Mouse (Mus musculus) liver, embryonic 16.5 days (tissue): Measurements from ENCODE around the gene Ttll4. TPM values are rescaled to one million over a fixed set of nuclear protein-coding genes. Genes with fewer than 3 reads are reported as not detected.

Experiments
- ATAC-seq: fragments of 200-750 bp; cut with Nextera tagmentation; 2 replicates; pipeline ENCODE4 v1.8.0; 2017; ENCODE audit warnings: low read depth, mild to moderate bottlenecking, moderate number of reproducible peaks, moderate library complexity
- H3K27ac ChIP-seq: fragments of 300-500 bp; sonication (generic); 2 replicates; pipeline ENCODE4 v1.5.1; 2014; ENCODE audit warnings: mild to moderate bottlenecking, low read length
- H3K27me3 ChIP-seq: fragments of 300-500 bp; sonication (generic); 2 replicates; pipeline ENCODE4 v1.6.1; 2014; ENCODE audit warnings: low read depth, low read length, mixed read lengths; ENCODE audit not compliant: control insufficient read depth, insufficient read depth
- H3K36me3 ChIP-seq: fragments of 300-500 bp; sonication (generic); 2 replicates; pipeline ENCODE4 v1.6.1; 2014; ENCODE audit warnings: mild to moderate bottlenecking; ENCODE audit not compliant: control insufficient read depth, insufficient read depth
- H3K4me1 ChIP-seq: fragments of 300-500 bp; sonication (generic); 2 replicates; pipeline ENCODE4 v1.6.1; 2014; ENCODE audit warnings: low read depth, low read length, mixed read lengths; ENCODE audit not compliant: control insufficient read depth
- H3K4me2 ChIP-seq: fragments of 300-500 bp; sonication (generic); 2 replicates; pipeline ENCODE4 v1.6.1; 2014; ENCODE audit warnings: low read depth, low read length, mixed read lengths
- H3K4me3 ChIP-seq: fragments of 300-500 bp; sonication (generic); 2 replicates; pipeline ENCODE4 v1.5.1; 2014; ENCODE audit warnings: low read depth, mild to moderate bottlenecking, low read length
- H3K9ac ChIP-seq: fragments of 300-500 bp; sonication (generic); 2 replicates; pipeline ENCODE4 v1.6.1; 2014; ENCODE audit warnings: low read depth, low read length
- H3K9me3 ChIP-seq: fragments of 300-500 bp; sonication (generic); replicated peaks from 2 replicates; pipeline ENCODE4 v1.6.1; 2016; ENCODE audit warnings: low read length; ENCODE audit not compliant: control insufficient read depth
- WGBS: fragments of 180-500 bp; shearing (Covaris S2); extraction: QIAGEN DNeasy Blood & Tissue Kit; methylation state at CpG from one replicate; pipeline ENCODE4 v1.1.7; 2014; ENCODE audit not compliant: insufficient replicate concordance; 5-methylcytosine and 5-hydroxymethylcytosine counted together
- polyA plus RNA-seq: library from polyadenylated mRNA; unstranded; fragments of >200 nt; fragmentation: Nextera tagmentation; extraction: Ambion mirVana; gene quantifications from 2 replicates; pipeline ENCODE4 v1.2.1, GENCODE M21; 2015

The Ttll4 gene
- polyA plus RNA-seq, 1 experiment from 2014 or later, result 4.6 TPM

GRCm38 (mm10) chr1:74752150-74752549 is 90.6 kb downstream of the Ttll4 start:
- Histone ChIP-seq H3K9me3 (no peaks in the 10 kb centered on the region), H3K9ac (no peak overlapping the region), H3K4me2 (no peak overlapping the region), H3K36me3 (no peaks in the 10 kb centered on the region), H3K27ac (no peak overlapping the region), H3K4me1 (no peaks in the 10 kb centered on the region; the same call in 1 of the 2 replicates), H3K27me3 (no peaks in the 10 kb centered on the region; the same call in 1 of the 2 replicates), H3K4me3 (no peak overlapping the region)
- 67% methylated on average over 8 of the region's 8 CpGs for WGBS
- no peak for ATAC-seq

- no peak overlapping the region for H3K9ac ChIP-seq
- H3K4me2 ChIP-seq, result no peak overlapping the region
- 74% methylated on average over 3 of the region's 3 CpGs for WGBS
- no peak overlapping the region for H3K4me3 ChIP-seq
- ATAC-seq, result no peak
- no peaks in the 10 kb centered on the region; the same call in 1 of the 2 replicates for H3K4me1 ChIP-seq
- no peaks in the 10 kb centered on the region; the same call in 1 of the 2 replicates for H3K27me3 ChIP-seq
- H3K36me3 ChIP-seq, result no peaks in the 10 kb centered on the region
- no peak overlapping the region for H3K27ac ChIP-seq
- H3K9me3 ChIP-seq, result no peaks in the 10 kb centered on the region
Measured at GRCm38 (mm10) chr1:74752833-74753232, 91.3 kb downstream of the Ttll4 start.

Other genes starting within 250 kb of the Ttll4 start
- gene Cnot9, start 155.7 kb upstream of the Ttll4 start, polyA plus RNA-seq, result 27.2 and 28.9 TPM in 2 replicates
- 0.04 and 0.40 TPM in 2 replicates for gene Plcd4, start 118.9 kb upstream of the Ttll4 start, polyA plus RNA-seq
- 11.5 and 12.1 TPM in 2 replicates for gene Usp37, start 117.5 kb upstream of the Ttll4 start, polyA plus RNA-seq
- 1.7 and 2.0 TPM in 2 replicates for gene Zfp142, start 73.5 kb upstream of the Ttll4 start, polyA plus RNA-seq
- 8.4 and 8.5 TPM in 2 replicates for gene Bcs1l, start 73.5 kb upstream of the Ttll4 start, polyA plus RNA-seq
- gene Rnf25, start 60.3 kb upstream of the Ttll4 start, polyA plus RNA-seq, result 11.2 and 11.9 TPM in 2 replicates
- gene Stk36, start 60.3 kb upstream of the Ttll4 start, polyA plus RNA-seq, result 0.19 and 0.26 TPM in 2 replicates
- 7.5 and 8.9 TPM in 2 replicates for gene Cyp27a1, start 51.8 kb downstream of the Ttll4 start, polyA plus RNA-seq
- gene Prkag3, start 87.5 kb downstream of the Ttll4 start, polyA plus RNA-seq, result 0.19 and 0.25 TPM in 2 replicates
- gene Wnt6, start 110.1 kb downstream of the Ttll4 start, polyA plus RNA-seq, result 0.06 and 0.11 TPM in 2 replicates
- not detected in 2 replicates for gene Wnt10a, start 129.8 kb downstream of the Ttll4 start, polyA plus RNA-seq
- not detected in 2 replicates for gene Cdk5r2, start 193.2 kb downstream of the Ttll4 start, polyA plus RNA-seq
- not detected in 2 replicates for gene Fev, start 223.7 kb downstream of the Ttll4 start, polyA plus RNA-seq
- gene Cryba2, start 231.4 kb downstream of the Ttll4 start, polyA plus RNA-seq, result not detected in 2 replicates